Mouse (Mus musculus) kidney, postnatal 4 days (tissue): ENCODE data around the gene Cbx8.

ENCODE experiments used
- DNase-seq, 2 experiments: peaks; one replicate each; pipeline ENCODE4 v3.0.0; 2021; ENCODE audit warnings: mixed read lengths in 2 of 2

Gene Cbx8

DNA sequence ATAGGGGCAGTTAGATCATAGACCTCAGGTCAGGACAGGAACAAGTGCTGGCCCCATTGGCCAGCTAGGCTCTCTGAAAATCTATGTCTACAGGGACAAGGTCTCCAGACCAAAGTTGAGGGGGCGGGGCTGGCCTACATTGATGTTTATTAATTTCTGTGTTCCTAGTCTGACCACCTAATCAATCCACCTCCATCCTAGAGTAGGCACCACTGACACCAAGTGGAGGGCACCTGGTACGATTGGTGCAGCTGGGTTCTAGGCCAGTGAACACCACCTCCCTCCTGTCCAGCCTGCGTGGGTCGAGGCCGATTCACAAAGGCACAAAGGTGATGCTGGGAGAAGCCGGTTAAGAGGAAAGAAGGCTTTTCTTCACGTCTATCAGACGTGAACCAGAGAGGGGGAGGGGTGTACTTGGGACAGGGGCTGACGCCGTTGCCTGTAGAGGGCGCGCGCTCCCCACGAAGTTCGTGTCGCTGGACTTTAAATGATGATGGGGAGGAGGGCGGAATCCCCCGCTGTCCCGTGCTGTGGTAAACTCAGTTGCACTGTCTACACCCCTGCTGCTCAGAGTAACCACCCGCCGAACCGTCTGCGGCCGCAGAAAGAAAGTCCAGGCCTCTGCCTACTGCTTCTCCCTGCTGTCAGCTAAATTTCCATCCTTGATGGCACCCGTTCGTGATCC lies 6.8 kb downstream of the Cbx8 start:
- DNase-seq: peak; percentile 93 to 94

DNA sequence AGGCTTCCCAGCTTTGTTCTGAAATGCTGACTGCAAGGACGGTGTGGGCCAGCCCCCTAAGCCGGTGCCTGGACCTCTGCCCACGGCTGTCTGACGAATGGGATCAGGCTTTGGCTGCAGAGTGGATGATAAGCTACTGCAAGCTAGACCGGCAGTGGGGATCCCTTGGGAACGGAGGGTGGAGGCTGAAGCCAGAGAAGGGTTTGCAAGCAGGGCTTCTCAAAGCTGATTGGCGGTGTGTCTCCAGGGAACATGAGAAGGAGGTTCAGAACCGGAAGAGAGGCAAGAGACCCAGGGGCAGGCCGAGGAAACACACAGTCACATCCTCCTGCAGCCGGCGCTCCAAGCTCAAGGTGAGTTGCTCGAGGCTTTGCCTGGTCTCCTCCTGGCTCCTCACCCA lies 14.6 kb downstream of the Cbx8 start:
- DNase-seq: peak; percentile 68 to 77

- DNase-seq: no peak
Observed at GRCm38 (mm10) chr11:119024260-119024659, 16.5 kb downstream of the Cbx8 start.

- DNase-seq: peak in 1 of 2 experiments; percentile 66
Observed at GRCm38 (mm10) chr11:119023616-119023980, 17.2 kb downstream of the Cbx8 start.

DNA sequence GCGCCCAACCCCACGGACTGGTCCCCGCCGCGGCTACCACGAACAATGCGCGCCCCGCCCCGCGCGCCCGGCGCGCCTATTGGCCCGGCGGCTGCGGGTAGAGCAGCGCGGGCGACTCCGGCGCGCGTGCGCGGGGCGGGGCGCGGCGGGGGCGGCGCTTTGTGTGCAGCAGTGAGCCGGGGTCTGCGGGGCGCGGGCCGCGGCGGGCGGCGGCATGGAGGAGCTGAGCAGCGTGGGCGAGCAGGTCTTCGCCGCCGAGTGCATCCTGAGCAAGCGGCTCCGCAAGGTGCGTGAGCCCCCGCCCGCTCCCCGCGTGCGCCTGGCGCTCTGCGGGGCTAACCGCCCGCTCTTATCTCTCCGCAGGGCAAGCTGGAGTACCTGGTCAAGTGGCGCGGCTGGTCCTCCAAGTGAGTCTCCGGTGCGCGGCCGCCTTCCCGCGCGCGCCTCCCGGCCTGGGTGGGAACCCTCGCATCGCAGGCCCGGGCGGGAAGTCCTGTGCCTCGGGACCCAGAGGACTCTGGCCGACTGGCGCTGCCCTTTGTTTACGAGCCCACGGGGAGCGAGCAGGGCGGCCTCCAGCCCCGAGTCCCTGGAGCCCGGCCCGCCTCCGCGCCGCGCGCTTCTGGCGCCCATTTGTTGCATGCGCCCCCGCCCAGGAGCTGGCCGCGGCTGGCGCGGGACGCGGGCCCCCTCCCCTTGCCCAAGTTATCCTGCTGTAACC lies 17.7 kb downstream of the Cbx8 start, which contains the start of gene Cbx2:
TSS of gene Cbx2 (plus strand) at position 68 of the 721 bp plus-strand sequence.
- DNase-seq: peak; percentile 91 to 95

DNA sequence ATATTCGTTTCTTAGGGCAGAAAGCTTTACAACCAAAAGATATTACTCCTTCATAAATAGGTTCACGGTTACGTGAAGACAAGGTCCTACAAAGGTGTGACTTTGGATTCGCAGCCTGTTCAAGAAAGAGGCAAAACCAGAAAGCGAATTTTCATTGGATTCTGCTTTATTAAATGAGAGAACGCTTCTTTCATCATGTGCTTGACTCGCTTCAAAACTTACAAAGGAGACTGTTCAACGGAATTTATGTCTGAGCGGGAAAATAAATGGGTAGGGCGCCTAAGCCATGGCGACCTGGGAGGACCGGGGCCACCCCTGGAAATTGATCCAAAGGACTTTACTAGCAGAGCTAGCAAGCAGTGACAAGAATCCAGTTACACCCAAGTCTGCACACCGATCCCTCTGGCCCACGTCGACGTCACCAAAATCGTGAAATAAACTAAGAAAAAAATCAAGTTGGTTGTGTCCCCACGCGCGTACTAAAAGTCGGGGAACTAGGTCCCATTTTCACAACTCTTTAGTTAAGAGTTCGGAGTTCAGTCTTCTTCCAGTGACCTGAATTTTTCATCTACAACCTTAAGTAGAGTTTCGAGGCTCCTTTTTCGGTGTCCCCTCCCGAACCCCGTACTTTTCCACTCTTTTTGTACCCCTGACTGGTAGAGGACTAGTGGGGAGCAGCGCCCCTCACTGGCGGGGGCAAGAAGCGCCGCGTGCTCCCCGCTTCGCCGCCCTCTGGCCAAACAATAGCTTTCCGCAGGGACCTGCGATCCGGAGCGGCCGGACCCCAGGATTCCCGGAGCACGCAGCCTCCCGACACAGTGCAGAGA lies 18.5 kb downstream of the Cbx8 start:
- DNase-seq: peak in 1 of 2 experiments; percentile 29

DNA sequence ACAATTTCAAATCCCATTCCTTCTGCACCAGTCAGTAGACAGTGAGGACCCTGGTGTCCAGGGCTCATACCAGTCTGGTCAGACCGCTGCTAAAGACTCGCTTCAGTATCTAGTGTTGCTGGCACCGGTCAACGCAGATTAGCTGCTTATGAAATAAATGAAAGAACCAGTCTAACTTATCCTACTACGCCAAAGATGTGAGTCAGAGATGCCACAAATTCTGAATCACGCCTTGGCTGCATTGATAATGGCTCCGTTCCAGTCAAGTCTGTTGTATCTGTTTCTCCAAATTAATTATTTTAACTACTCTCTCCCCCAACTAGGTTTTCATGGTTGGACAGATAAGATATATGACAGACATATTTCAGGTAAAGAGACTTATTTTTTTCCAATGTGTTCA lies 19.6 kb downstream of the Cbx8 start:
- no peak for DNase-seq

- DNase-seq: no peak
Observed at GRCm38 (mm10) chr11:119017506-119017905, 23.3 kb downstream of the Cbx8 start.

- no peak for DNase-seq
Observed at GRCm38 (mm10) chr11:119014455-119014854, 26.3 kb downstream of the Cbx8 start.

GRCm38 (mm10) chr11:119007461-119008456 lies 33.0 kb downstream of the Cbx8 start:
- peak; percentile 32 to 59 for DNase-seq

DNA sequence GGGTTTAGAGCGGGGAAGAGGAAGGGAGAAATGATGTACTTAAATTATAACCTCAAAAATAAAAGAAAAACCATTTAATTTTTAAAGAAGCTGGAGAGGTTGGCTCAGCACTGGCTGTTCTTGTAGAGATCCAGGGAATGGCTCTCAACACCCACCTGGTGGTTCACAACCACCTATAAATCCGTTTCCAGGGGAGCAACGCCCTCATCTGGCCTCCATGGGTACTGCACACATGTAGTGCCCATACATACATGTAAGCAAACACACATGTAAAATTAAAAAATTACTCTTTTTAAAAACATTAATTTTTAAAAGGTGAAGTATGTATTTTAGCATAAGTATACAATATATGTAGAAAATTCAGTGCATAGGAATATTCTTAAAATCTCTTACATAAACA lies 34.3 kb downstream of the Cbx8 start:
- no peak for DNase-seq

- no peak for DNase-seq
Observed at GRCm38 (mm10) chr11:119005547-119006275, 35.1 kb downstream of the Cbx8 start.

DNA sequence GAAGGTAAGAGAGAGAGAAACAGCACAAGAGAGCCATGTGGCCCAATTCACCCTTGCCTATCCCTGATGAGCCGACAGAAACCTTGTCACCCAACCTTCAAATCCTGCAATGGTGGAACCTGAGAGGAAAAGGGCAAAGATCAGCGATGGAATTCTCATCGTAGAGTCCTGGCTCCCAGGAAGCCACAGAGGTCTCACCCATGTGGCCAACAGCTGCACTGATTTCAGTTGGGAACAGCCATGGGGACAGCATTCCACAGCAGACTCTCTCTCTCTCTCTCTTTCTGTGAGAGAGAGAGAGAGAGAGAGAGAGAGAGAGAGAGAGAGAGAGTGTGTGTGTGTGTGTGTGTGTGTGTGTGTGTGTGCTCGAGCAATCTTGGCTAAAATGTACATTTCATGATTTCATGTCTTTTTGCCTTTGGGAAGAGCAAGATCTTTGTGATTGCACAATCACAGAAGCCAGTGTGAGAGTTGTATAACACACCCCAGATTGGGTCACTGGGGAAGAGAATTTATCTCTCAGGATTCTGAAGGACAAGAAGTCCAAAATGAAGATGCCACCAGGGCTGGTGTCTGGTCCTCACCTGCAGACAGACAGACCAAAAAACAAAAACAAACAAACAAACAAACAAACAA lies 39.2 kb downstream of the Cbx8 start:
- DNase-seq: no peak

- DNase-seq: no peak
Observed at GRCm38 (mm10) chr11:119000877-119001276, 39.9 kb downstream of the Cbx8 start.

DNA sequence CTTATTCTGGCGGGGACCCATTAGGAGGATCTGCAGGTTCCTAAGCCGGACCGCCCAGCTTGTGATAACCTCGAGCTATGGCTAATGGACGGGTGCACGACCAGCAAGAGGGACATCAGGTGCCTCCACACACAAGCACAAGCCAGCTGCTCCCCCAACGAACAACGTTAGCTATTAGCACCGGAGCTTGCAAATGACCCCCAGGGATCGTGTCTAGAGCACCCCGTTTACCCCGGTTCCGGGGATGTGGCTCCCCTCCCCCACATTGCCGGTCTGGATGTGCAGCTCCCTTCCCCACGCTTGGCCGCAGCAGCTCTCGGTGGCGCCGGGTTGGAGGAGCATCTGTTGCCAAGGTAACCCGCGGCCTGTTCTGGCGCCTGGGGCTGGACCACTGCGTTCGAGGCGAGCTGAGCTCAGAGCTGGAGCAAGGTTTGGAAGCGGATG lies 41.4 kb downstream of the Cbx8 start:
- peak; percentile 42 to 53 for DNase-seq

DNA sequence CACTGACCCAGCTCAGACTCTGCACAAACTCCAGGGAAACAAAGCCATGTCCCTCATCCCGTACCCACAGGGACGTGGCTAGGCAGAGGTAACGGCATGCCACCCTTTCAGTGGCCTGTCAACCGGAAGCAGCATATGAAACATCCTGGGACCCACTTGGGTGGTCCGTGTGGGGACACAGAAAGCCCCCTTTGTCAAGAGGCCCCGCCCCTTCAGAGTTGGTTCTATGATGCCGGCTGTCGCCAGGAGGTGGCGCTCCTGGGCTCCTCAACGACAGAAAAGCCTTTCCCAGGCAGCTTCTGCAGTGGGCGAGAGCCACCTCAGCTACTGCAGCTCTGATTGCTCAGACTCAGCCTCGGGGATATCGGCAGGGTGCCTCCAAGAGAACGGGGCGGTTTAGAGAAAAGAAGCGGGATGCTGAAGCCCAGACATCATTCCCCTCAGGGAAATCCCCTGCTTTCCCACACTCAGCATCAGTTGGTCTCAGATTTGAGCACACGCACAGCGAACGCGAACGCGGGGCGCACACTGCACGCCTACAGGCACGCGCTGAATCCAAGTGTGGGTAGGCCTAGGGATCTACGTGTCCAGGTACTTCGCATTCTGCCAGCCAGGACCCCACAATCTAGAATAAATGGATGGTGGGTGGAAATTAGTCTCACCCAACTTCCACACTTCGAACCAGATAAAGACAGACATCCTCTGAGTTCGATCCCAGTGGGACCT lies 42.1 kb downstream of the Cbx8 start:
- DNase-seq: peak; percentile 90 to 91

GRCm38 (mm10) chr11:118997182-118997581 lies 43.6 kb downstream of the Cbx8 start:
- peak in 1 of 2 experiments; percentile 23 for DNase-seq

DNA sequence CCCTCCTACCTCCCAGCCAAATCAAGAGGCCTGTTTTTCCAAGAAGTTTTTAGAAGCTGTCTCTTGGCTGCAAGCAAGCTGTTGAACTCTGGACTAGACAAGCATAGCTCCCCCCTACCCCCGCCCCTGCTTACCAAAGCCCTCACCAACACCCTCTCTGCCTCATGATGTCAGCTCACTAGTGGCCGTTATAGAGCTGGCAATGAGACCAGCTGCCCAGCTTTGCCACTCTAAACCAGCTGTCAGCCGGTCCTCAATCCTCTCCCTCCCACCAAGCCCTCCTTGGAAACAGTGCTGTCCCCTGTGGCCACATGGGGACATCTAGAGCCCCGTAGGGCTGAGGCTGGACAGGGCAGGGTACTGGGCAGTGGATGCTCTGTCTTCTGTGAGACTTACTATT lies 45.3 kb downstream of the Cbx8 start:
- DNase-seq: peak in 1 of 2 experiments; percentile 15

DNA sequence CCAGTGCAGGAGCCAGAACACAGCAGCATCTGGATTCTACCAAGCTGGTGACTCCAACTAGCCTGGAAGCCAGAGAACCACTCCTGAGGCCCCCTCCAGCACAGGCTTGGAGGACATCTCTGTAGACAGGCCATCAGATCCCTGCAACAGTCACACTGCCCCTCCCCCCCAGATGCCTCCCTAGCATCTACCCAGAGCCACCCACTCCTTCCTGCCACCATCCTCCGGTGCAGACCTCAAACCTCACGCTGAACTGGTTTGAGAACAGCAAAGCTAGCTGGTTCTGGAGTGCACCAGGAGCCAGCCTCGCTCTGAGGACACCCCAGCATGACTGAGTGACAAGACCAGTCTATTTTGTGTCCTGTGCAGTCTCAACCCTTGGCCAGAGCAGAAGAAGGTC lies 48.0 kb downstream of the Cbx8 start:
- no peak for DNase-seq

GRCm38 (mm10) chr11:118987999-118988398 lies 52.8 kb downstream of the Cbx8 start, which contains the start of gene Enpp7:
Enpp7 (plus strand) TSS chr11:118988188.
- no peak for DNase-seq
